Mouse (Mus musculus) 3134 (cell line): ENCODE data around the gene Acan.

Source experiments
- DNase-seq: peaks from one replicate; pipeline ENCODE4 v3.0.0-alpha.2; 2011; ENCODE audit warnings: low spot score; ENCODE audit not compliant: insufficient read length; ENCODE audit errors: extremely low read depth

Acan gene

DNA sequence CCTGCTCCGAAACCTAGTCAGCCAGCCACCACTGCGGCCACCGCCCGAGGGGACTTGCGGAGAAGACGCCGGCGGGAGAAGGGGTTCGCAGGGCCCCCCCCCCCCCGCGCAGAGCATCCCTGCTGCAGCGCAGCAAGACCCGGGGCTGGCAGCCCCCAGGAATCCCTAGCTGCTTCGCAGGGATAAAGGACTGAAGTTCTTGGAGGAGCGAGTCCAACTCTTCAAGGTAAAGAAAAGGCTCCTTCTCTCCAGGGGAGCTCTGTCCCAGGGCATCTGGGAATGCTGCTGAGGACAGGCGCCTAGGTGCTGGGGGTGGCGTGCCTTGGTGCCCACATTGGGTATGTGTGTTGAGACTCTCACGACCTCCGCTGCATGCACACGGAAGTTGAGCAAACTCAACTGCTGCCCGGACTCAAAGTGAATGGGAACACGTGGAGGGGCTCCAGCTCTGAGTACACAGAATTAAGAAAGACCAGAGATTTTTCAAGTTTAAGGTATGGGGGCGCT is at the start of gene Acan:
Gene Acan, plus strand, starts transcription at position 101 of the 507 bp plus-strand sequence.
- DNase-seq, result no peak

DNA sequence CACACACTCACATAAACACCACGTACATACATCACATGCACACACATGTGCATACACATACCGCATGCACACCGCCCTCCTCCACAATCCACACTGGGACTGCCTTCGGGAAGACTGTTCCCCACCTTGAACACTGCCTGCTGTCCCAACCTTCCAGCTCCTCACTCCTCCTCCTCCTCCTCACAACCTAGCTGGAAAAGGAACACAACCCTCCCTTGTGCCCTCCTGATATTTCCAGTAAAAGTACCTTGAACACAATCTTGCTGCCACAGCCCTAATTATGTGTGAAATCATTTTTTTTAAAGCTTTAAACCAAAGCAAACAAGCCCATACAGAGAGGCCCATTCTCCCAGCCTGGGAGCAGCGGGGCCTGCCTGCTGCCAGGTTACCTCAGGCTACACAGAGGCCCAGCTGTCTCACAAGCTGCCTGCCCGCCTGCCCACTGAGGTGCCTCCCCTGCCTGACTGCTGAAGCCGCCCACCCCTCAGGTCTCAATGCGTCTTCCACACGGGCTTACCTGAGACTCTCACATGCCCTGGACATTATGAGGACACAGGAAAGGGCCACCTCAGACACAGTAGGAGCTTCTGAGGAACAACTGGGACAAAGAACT is 31.9 kb upstream of the Acan start:
- DNase-seq, result no peak

DNA sequence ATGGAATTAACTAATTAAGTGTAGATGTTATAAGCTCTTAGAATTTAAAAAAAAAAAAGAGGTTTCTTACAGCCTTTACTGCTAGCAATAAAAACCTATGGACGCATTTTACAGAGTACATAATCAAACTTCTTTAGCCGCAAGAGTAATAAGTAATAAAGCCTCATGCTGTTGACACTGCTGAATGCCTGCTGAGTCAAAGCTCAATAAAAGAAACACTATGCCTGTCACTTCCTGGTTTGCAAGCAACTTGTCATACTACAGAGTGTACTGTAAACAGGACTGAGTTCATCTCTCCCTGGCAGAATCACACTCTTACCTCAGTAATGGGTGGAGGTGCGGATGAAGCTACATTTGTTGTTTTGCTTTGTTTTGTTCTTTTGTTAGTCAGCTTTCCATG is 24.1 kb upstream of the Acan start:
- no peak for DNase-seq

DNA sequence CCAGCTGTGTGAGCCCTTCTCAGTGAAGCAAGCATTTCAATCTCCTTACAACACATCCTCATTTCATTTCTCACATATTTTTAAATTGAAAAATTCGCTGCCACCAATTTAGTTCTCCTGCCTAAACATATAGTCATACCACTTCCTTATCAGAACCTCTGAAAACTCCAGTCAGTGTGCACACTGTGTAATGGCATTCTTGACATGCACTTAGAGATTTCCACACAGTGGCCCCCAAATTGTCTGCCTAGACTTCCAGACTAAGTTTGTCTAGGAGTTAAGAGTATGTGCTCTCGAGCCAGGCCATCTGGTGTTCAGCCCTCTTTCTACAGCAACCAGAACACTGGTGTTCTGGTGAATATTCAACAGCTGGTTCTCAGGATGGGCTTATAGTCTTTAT is 19.5 kb upstream of the Acan start:
- no peak for DNase-seq

DNA sequence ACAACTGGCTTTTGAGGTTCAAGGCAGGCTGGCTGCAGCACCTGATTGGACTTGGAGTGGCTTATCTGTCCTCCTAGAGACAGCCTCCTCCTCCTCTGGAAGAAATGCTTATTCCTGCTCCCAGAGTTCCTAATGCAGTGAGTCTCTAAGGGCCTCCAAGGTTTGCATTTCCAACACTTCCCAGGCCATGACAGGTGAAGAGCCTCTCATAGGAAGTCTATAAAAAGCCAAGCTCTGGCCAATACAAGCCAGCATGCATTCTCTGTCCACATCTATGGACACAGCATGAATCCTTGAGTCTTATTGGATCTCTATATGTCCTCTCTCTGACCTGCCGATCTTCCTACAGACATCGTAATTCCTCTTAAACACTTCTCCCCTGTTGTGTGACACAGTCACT is 18.8 kb upstream of the Acan start:
- no peak for DNase-seq

DNA sequence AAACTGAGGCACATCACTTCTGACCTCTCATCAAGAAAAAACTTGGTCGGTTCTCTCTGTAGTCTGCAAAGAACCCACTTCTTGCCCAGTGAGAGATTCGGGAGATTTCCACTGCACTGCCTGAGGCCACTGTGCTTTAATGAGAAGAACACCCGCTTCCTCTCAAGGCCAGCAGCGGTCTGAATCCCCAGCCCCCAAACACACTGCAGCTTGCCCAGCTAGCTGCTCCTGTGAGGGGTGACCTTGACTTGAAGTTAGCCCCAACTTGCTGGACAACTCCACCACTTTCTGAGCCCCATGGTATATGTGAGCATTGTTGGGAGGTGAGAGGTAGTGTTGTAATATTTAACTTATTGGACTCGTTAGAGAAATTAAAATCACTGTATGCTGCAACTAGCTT is 1.2 kb upstream of the Acan start:
- DNase-seq, result no peak

DNA sequence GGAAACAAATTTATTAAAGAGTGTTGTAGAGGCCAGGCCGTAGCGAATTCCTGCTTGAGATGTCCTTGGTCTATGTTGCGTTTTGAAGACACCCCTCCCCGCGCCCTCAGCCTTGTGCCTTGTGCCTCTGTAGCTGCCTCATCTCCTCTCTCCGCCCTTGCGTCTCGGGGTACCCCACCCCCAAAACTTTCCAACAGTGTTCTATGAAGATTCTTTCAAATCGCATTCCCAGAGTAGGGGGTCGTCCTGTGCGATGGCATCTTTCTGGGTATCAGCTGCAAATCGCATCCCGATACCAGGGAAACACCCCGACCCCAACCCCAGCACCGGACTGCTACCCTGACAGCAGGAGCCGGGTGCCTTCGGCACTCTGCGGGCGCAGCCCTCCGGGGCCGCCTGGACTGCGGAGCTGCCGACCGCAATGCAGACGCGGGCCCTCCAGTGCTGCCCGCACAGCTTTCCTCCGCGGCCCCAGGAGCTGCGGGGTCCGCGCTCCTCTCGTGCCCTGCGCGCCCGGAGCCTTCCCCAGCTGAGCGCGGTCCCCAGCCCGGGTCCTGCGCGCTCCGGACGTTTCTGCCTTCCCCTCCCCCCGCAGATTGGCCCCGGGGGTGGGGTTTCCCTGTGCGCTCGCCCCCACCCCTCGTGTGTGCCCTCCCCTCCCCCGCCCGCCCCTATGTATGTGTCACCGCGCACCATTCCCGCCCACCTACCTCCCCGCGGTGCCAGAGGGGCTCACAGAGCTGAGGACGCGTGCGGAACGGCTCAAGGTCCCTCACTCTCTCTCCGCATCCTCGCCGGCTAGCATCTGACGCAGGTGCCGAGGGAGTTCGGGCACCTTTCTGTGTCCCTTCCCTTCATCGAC is 531 bp upstream of the Acan start:
- DNase-seq, result no peak

DNA sequence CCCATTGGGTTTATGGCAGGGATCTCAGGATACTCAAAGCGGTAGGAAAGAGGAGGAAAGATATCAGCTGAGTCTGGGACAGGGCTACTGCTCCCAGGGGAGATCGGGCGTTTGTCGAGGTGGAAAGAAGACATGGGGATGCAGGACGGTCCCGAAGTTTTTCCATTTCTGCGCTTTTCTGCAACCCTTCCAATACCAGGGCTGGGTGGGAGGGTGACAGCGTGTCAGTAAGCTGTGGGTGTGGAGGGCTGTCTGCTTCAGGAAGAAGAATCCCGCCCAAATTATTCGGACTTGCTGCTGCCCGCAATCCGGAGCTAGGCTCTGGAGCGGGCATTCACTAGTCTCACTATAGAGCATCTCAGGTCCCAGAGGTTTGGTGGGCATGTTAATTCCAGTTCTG is 828 bp downstream of the Acan start:
- no peak for DNase-seq

DNA sequence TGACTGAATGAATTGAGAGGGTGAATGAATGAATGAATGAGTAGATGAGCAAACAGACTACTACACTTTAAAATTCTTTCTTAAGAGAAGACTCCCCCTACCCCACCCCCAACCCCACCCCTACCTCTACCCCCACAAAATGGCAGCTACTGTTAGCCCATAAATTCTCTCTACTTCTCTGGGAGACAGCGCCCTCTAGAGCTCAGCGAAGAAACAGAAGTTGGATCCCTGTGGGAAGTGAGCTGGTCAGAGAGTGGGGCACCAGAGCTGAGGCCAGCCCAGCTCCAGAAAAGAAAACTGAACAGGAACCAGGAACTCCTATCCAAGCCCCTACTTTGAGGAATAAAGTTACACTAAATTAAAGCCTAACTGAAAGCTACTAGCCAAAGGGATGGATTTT is 5.3 kb downstream of the Acan start:
- no peak for DNase-seq

DNA sequence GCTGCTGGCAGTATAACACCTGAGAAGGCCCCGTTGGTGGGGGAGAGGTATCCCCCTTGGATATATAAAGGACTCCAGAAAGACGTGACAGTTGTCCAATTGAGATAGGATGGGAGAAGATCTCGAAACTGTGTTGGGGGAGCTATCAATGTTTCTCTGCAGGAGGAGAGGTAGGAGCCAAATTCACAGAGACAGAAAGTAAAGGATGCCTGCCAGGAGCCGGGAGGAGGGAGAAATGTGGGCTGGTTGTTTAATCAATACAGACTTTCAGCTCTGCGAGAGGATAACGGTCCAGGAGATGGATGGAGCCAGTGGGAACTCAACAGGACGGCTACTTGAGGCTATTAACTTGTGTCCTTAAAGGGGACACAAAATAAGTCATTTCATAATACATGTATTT is 14.2 kb downstream of the Acan start:
- no peak for DNase-seq

DNA sequence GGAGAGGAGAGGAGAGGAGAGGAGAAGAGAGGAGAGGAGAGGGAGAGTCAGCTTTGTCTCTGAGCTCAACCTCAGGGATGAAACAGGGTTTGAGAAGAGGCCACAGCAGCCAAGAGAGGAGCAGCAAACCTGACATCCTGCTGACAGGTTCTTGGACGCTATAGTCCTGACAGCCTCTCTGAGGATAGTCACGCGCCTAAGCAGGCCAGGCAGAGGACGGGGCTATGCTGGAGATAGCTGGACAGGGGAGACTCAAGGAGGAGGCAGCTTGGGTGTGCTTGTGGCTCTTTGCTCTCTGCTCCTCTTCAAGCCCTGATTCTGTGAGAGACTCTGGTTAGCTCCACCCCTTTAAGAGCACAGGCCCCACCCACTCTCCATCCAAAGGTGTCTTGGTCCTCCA is 14.9 kb downstream of the Acan start:
- no peak for DNase-seq

DNA sequence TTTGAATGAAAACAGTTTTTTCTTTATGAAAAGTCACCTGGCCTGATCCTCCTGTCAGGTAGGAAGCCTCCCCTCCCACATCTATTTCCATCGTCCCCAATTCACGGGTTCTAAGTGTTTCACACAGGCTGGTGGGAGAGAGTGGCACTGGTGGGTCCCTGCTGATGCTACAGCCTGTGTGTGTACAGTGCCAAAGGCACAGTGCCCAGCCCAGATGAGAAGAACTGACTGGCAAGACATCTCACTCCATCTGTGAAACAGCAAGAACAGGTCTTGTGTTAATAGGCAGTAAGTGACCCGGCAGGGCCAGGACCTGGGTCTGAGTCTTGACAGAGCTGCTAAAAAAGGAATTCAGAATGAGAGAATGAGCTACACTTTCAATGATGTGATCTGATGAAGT is 25.9 kb downstream of the Acan start:
- no peak for DNase-seq

DNA sequence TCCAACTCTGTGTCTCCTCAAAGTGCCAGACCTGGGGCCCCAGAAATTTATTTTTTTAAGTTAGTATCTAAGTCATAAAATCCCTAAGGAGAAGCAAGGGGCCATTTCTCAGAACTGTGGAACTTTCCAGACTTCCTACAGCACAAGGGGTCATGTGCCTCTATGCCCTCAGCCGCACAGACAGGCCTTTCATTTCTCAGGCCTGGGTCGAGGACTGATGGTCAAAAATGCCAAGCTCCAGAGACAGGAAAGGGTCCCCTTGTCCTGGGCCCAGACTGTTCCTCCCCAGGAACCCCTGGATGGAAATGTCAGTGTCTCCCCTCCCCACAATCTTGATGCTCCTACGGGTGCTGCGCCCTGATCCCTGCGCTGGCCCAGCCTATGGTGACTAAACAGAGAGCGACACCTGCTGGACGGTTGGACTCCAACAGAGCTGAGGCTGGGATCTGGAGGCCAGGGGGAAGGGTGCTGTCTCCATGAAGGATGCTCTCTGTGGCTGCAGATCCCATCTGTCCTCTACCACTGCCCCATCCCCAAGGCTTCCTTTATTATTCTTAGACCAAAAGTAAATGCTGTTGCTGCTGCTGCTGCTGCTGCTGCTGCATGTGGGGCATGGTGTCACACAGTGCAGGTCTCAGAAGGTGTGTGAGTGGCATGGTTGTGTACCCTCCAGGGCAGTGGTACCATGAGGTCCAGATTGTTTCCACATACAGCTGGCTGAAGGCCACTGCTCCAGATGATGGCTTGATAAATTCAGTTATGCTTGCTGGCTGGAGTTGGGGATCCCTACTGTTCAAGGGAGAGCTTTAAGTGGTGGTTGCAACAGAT is 27.5 kb downstream of the Acan start:
- DNase-seq, result peak; percentile 23

DNA sequence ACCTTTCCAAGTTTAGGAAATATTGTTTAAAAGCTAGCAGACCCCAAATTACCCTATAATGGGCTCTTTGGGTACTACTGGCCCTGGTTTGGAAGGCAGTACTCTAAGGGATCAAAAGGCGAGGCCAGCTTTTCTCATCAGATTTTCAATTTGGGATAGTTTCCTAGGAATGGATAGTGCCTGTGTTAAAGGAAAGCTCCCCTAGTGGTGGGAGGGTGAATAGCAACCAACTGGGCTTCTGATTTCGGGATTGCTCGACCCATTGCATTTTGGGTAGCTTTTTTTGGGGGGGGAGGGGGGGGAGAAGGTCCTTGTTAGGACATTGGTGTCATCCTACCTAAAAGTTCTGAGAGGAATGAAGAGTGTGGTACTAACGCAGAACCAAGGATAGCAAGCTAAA is 35.8 kb downstream of the Acan start:
- DNase-seq, result no peak

DNA sequence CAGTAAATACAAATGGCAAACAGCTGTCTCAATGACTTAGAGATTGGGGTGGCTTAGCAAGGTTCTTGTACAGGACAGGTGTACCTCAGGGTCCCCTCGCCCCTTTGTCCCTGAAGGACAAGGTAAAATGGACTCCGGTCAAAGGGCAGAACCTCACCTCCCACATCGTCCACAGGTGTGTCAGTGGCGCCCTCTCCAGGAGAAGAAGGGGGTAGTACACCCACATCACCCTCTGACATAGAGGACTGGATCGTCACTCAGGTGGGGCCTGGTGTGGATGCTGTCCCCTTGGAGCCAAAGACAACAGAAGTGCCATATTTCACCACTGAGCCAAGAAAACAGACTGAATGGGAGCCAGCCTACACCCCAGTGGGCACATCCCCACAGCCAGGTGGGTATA is 43.2 kb downstream of the Acan start:
- DNase-seq, result no peak

DNA sequence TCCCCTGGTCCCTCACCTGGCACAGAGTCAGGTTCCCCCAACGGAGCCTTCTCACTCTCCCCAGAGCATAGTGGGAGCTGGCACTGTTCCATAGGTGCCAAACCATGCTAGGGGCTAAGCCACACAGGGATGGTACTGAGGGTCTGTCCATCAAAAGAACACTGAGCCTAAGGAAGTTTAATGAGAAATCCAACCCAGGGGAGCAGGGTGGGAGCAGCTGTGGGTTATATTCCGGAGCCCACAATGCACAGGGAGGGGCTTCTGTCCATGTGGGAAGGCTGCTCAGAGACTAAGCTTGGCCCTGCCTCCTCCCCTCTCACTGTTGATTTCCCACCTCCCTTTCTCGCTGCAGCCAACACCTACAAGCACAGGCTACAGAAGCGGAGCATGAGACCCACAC is 60.6 kb downstream of the Acan start:
- no peak for DNase-seq

DNA sequence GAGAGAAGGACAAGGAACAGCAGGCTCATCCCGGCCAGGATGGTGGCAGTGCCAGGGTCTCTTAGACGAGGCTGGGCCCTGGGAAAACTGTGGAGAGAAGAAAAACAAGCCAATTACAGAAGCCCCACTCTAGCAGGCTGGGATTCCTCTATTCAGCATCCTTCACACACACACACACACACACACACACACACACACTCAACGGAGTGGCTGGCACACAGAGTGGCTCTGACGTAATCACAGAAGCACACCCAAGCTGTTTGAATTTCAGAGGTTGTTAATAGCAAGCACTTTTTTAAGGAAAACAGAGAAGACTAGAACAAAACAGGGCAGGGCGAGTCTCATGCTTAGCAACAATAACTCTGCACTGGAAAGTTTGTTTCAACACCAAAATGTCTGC is 70.2 kb downstream of the Acan start:
- DNase-seq, result no peak

DNA sequence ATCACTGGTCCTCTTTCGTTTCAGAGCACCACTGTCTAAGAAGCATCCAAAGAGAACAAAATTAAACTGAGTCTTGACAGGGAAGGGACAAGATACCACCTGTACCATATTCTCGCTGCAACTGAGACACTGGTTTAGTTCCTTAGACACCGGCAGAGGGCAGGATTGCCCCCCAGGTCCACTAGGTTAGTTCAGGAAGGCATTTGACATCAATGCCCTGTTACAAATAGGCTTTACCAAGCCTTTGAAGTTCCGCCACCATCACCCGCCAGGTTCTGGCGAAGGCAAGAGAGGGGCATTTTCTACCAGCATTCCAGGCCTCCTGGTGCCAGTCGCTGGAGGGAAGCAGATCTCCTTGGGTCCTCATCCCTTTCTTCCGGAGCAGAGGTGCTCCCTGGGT is 76.6 kb downstream of the Acan start:
- DNase-seq, result no peak

DNA sequence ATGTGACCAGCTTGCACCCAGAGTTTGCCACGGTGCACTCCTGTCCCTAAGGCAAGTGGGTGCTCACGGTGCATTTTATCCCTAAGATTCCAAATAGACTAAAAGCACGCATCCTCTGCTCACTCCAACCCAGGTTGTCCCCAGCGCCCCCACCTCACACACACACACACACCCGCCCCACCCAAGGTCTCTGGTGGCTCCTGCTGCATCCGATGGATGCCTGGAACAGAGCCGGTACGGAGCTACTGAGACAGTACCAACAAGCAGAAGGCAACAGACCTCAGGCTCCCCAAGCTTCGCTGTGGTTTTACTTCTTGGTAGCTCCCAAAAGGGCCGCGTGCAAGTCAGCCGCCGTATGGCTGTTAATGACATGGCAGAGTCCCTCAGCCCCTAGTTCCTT is 77.1 kb downstream of the Acan start:
- no peak for DNase-seq

DNA sequence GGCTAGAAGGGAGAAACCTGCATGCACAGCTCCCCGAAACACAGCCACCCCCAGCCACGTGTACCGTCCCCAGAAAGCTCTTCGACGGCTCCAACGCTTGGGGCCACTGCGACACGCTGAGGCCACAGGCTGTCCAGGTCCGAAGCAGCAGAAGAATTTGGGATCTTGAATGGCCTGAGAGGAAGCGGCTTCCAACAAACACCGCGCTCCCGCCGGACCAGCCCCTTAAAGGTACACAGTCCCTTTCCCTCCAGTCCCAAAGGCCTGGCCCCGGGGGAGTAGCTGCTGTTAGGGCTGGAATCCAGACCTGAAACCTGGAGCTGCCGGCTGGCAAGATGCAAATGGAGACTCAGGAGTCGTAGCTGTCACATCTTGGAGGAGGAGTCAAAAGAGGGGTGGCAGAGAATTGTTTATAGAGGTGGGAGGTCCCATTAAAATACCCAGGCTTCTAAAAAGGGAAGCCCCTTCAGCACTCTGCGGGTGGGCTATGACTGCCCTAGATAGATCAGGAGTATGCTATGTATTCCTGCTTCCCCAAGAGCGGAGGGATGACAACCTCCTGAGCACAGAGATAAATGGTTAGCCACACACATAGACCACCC is 77.7 kb downstream of the Acan start, which contains the start of gene Hapln3:
Gene Hapln3, minus strand, starts transcription at position 176 of the 602 bp plus-strand sequence.
- no peak for DNase-seq

DNA sequence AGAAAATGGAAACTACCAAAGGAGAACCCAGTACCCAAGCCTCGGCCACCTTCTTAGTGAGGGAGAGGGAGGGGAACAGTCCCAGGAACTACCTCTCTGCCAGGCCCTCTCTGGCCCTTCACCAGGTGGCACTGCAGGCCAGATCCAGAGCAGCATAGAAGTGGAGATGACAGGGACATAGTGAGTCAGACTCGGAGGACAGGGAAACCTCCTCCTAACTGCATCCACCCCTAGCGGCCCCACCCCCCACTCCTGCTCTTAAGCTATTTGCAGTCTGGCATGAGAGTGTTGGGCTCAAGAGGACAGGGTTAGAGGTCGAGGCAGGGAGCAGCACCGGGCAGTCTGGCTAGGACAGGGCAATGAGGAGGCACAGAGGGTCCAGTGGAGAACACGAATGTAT is 80.1 kb downstream of the Acan start:
- DNase-seq, result no peak
